Mouse (Mus musculus): Measurements from ENCODE around the gene Rpl3l.
"Not testable (repeated sequence)": the region's sequence is repeated elsewhere in the genome, so short reads cannot be mapped to it uniquely, and the experiment has no call there.

Gene Rpl3l

DNA sequence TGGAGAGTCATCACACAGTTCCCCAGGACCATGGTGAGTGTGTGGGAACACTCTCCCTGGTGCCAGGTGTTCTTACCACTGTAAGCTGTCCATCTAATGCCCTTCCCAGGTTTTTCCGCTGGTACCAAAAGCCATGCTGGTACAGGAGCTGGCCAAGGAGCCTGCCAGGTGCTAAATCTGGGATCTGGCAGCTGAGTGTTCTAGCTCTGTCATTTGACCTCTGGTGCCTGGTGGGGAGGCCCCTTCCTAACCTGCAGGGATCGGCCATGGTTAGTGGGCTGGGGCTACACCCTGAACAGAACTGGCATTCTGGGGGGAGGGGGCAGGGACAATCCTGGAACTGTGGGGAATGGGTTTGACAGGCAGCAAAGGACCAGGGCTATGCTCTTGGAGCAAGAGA lies at the start of gene Rpl3l:
Gene Rpl3l (plus strand): TSS at position 203 of the 400 bp plus-strand sequence.
- no peak for DNase-seq (ENCODE audit: low spot score)

DNA sequence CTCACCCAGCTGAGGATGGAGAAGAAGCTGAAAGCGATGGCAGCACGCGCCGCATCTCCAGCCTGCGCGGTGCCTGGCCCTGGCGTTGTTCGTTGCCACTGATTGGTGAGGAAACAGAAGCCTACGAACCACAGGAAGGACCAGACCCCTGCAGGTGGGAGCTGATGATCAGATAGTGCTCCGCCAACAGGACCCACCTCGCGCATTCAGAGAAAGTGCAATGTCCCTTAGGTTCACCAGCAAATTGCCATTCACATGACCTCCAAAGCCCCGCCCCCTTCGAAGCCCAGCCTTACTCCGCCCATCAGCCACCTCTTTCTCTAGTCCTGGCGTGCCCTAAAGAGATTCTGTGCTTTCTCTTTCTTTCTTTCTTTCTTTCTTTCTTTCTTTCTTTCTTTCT lies 41.1 kb upstream of the Rpl3l start:
- DNase-seq (ENCODE audit: low spot score), result no peak

DNA sequence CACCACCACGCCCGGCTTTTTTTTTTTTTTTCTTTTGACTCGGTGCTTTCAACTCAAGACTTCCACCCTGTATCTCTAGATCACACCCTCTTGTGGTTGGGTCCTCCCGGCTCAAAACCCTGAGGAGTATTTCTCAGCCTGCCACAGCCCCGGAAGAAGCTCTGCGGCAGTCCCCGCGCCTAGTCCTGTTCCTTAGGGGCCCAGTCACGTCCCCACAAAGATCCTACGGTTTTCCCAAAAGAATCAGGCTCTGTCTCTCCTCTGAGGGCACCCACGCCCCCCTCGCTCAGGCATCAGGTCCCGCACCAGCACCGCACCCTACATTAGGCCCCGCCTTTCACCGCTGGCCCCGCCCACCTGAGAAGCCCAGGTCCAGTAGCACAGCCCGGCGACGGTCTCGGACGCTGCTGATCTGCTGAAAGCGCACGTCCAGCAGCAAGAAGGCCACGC lies 40.4 kb upstream of the Rpl3l start:
- DNase-seq (ENCODE audit: low spot score), result peak; percentile 57

DNA sequence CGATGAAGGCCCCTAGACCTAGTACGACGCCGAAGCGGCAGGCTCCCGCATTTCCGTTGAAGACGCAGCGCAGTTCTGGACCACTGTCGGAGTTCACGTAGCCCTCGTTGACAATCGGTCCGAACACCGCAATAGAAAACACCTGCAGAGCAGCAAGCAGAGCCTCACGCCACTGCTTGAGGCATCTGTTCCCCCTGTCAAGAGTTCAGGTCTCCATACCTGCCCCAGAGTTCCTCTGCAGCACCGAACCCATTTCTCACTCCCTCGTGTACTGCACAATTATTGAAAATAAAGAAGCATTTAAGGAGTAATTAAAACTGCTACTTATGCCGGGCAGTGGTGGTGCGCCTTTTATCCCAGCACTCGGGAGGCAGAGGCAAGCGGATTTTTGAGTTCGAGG lies 40.0 kb upstream of the Rpl3l start:
- no peak for DNase-seq (ENCODE audit: low spot score)

DNA sequence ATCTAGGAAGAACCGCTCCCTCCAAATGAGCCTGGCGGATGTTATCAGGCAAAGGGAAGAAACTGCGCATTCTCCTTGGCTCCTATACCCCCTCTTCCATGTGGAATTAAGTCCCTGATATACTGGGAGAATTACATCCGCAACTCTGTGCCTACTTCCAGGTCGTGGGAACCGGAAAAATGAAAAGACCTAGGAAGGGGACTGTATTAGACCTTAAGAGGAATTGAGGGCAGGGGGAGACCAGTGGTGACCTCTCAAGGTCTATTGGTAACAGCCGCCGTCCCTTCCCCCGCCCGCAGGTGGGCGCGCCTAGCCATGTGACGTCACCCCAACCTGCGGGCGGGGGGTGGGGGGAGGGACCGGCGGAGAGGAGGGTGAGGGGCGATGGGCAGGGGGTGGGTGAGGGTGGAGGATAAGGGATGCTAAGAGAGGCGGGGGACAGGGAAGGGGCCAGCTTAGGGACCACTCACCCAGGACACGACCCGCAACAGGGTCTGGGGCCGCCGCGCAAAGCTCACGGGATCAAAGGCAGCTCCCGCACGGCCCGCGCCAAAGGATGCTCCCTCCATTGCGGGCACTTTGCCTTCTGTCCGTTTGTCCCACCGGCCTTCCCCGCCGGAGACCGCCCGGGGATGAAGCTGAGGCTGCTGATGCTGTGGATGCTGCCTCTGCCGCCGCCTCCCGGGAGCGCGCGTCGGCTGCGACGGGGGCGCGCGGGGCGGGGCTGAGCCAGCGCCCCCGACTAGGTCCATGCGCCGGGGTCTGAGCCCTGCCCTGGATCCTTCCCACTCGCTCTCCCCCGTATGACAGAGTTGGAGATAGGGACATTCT lies 38.2 kb upstream of the Rpl3l start, which contains the start of gene Syngr3:
Gene Syngr3 (minus strand): TSS at position 705 of the 831 bp plus-strand sequence.
- no peak for DNase-seq (ENCODE audit: low spot score)

DNA sequence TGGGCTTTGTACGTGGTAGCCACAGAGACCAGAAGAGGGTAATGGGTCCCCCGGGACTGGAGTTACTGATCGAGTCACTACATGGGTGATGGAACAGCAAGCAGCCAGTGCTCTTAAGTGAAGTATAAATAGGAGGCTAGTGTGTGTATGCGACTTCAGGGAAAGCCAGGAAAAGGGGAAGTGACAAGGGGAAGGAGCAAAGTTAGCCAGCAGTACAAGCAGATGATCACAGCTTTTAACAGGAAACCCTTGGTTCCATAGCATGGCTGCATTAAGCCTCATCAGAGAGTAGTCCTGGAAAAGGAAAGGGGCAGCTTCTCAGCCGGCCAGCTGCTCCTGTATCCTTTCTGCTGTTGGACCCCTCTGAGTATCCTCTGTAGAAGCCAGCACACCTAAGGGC lies 35.2 kb upstream of the Rpl3l start:
- DNase-seq (ENCODE audit: low spot score), result no peak

DNA sequence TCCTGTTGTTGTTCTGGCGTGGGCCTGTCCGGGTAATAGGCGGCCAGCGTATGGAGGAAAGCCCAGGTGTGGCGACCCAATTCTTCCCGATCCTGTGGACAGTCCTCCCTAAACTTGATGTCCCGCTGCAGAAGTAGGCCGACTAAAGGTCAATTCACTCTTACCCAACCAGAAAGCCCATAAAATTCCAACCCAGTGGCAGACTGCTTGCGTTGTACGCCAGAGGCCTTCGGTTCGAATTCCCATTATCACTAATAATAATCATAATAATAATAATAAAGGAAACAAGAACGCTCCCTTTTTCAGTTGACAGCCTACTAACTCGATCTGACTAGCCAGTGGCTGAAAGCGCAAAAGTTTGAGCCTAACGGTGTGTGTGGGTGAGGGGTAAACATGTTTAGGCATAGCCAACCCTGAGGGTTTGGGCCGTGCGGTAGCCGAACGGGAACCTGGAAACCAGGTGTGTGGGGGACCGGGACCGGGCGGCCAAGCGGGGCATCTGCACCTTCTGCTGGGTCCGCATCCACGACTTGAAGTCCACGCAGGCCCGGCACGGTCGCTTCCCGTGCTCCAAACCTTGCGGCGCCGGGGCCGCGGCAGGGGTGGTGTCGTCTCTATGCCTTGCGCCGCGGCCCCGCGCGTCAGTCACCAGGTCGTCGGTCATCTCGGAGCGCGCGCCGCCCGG lies 32.2 kb upstream of the Rpl3l start:
- no peak for DNase-seq (ENCODE audit: low spot score)

DNA sequence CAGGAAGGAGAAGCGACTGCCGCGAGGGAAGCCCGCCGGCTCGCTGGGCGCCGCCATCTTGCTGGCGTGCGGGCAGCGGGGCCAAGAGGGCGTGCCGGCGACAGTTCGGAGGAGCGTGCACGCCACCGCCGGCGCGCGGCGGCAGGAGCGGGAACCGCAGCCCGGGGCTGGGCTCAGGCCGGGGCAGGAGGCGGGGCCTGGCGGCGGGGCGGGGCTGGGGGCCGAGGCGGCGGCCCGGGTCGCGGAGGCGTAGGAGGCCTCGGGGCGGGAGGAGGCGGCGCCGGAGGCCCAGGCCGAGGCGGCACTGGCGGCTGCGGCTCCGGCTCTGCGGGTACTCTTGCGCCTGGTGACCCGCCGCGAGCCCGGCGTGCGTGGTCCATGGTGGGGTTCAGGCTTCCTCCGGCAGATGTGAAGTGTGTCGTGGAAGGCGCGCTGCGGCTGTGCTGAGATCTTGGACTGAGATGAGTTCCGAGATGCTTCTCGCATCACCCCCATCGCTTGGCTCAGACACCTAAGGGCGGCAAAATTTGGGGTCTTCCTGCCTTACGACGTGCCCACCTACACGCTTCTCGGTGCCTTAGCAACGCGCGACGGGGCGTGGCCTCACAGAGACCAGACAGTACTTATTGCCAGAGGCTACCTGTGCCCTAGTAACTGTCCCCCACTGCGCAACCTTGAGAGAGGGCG lies 31.5 kb upstream of the Rpl3l start, which contains the start of the genes Gfer and Noxo1:
Gene Gfer (minus strand): TSS at position 146 of the 687 bp plus-strand sequence.
Gene Noxo1 (plus strand): TSS at position 224 of the 687 bp plus-strand sequence.
- DNase-seq (ENCODE audit: low spot score), result peak; percentile 86

DNA sequence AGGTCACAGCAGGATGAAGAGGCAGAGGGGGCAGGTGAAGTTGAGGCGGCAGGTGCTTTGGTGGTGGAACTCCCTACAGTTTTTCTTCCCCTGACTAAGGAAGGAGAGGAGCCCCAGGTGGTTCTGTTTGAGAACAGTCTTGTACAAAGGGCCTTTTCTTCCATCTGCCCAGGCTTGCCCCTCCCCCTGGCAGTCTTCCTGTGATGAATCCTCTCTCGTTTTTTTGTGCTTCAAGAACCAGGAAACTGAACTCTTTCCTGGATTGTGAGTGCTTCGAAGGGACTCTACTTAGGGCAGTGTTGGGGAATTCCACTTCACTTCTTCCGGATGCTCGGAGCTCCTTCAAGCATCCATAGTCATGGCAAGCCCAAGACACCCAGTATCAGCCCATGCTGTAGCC lies 29.6 kb upstream of the Rpl3l start:
- DNase-seq (ENCODE audit: low spot score), result no peak

DNA sequence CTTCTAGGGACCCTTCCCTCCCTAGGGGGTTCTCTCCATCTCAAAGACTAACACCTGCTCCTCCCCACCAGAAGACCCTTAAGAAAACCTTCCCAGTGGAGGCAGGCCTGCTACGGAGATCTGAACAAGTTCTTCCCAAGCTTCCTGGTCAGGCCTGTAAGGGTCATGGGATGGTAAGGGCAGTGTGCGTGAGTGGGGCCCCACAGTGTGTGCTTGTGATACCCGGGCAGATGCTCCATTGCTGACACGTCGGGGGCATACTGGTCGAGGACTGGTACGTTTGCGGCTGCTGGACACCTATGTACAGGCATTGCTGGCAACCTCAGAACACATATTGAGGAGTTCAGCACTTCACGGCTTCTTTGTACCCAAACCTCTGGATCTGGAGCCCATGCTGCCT lies 28.9 kb upstream of the Rpl3l start:
- no peak for DNase-seq (ENCODE audit: low spot score)

DNA sequence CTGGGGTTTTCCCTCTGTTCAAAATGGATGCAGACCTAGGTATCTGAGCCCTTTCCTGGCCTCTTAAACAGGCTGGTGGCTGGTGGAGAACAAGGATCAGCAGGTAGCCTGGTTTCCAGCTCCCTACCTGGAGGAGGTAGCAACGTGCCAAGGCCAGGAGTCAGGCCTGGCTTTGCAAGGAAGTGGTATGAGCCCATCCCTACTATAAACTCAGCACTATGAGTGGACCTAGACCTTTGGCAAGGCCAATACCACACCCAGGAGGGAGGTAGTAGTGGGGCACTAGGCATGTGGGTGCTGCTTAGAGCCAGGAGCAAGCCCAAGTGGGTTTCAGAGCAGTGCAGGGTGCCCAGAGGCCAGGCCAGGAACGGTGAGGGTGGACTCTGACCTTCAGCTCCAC lies 28.1 kb upstream of the Rpl3l start:
- no peak for DNase-seq (ENCODE audit: low spot score)

DNA sequence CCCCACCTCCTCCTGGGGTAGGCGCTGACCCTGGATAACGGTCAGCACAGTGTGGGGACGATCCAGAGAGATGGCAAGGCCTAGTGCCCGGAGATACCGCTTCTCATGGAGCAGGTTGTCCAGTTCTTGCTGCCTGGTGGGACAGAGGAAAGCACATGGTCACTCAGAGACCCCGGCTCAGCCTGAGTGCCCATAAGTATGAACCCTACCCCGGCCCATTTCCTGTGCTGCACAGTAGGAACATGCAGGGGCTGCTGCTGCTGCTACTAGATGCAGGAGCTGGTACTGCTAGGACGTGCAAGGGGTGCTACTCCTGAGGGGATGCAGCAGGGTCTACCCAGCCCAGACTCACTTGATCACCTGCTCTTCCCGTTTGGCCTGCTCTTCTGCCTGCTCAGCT lies 26.4 kb upstream of the Rpl3l start:
- no peak for DNase-seq (ENCODE audit: low spot score)

DNA sequence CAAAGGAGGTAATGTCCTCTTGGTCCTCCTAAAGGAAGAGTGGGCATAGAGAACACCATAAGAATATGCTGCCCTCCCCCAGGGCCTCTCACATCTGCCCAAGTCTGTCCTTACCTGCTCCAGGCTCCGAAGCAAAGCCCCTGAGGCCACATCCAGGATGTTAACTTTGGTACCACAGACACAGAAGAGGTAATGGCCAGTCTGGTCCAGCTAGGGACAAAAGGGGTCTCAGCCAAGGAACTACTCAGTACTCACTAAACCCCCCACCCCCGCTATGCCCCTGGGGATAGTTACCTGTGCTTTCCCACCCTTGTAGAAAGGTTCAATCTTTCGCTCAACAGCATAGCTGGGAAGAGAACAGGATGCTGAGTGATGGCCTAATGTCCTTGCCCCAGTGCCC lies 21.8 kb upstream of the Rpl3l start:
- DNase-seq (ENCODE audit: low spot score), result no peak

DNA sequence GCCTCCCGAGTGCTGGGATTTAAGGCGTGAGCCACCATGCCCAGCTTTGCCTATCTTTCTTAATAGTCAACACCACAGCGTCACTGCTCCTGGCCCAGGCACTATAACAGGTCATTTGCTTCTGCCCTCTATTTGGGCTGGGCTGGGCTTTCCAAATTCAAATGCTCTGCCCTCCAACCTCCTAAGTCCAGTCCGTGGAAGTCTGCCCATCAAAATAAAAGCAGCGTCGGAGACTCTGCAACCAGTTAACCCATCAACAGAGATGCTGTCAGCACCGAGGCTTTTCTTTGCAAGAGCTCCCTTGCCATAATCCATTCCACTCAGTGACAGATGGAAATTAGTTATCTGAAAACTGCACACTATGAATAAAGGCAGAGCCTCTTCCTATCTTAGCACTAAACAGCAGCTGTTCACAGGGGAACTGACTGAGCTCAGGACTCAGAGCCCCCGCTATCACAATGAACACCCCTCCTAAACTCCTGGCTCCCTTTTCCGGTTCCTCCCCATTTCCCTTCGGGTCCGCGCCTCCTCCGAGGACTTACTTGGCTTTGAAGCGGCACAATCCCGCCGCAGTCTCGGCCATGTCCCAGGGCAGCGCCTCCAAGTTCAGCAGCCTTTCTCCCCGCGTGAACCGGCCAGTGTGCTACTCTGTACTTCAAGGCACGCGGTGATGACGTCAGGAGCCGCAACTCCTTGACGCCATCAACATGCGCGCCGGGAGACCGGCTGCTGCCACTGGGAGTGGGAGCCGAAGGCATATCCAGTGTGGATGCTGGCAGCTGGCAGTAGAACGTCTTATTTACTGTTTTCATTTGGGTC lies 20.4 kb upstream of the Rpl3l start, which contains the start of gene Tbl3:
Gene Tbl3 (minus strand): TSS at position 679 of the 819 bp plus-strand sequence.
- DNase-seq (ENCODE audit: low spot score), result peak; percentile 94

DNA sequence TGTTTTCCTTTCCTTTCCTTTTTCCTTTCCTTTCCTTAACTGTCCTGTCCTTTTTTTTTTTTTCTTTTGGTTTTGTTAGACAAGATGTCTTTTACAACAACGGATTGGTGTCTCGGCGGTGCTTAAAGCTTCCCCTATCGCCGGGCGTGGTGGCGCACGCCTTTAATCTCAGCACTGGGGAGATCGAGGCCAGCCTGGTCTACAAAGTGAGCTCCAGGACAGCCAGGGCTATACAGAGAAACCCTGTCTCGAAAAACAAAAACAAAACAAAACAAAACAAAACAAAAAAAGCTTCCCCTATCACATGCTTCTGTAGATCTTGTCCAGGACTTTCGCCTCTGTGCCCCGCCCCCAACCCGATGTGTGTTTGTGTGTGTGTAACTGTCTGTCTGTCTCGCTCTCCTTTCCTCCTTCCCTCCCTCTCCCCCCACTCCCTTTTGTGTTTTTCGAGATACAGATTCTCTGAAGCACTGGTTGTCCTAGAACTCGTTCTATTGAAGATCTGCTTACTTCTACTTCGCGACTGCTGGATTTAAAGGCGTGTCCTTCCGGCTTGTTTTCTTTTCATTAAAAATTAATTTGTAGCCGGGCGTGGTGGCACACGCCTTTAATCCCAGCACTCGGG lies 19.7 kb upstream of the Rpl3l start:
- no peak for DNase-seq (ENCODE audit: low spot score)

DNA sequence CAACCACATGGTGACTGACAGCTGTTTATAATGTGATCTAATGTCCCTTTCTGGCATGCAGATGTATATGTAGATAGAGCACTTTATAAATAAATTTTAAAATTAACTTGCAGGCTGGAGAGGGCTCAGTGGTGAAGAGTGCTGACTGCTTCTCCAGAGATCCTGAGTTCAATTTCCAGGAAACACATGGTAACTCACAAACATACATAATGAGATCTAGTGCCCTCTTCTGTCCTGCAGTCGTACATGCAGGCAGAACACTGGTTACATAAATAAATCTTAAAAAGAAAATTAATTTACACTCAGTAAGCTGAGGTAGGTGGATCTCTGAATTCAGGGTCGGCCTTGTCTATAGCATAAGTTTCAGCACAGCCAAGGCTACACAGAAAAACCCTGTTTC lies 19.0 kb upstream of the Rpl3l start:
- no peak for DNase-seq (ENCODE audit: low spot score)

DNA sequence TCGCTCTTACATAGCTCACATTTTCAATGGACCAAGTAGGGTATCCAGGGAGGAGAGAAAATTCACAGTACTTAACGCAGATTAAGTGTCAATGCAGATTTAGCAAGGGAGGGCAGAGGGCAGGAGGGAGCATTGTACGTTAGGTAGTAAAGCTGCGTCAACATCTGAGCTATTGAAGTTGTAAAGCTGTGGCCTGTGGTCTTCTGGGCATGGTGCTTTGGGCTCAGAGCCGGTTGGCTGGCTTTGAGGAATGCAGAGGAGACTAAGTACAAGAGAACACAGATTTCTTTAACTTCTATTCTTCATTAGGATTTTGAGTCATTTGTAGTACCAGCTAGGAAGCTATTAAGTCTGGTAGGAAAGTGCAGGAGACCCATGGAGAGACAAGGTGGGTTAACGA lies 12.1 kb upstream of the Rpl3l start:
- no peak for DNase-seq (ENCODE audit: low spot score)

DNA sequence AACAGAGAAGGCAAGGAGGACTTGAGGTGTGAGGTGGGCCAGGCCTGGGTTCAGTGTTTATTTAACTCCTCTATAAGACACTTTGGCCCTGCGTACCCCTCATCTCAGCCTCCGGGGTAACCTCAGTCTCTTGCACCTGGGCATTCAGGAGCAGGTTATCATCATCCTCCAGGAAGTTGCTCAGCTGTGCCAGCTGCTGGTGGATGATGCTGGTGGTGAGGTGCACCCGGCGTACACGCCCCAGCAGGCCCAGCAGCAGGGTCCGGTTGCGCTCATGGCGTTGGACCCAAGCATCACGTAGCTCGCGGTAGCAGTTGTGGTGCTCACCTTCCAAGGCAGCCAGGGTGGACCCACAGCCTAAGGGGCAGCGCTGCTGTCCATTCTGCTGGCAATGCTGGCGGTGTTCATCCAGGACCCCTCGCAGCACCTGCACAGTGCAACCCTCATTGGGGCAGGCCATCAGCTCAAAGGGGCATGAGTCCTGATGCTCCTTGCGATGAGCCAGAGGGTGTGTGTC lies 11.4 kb upstream of the Rpl3l start:
- no peak for DNase-seq (ENCODE audit: low spot score)

DNA sequence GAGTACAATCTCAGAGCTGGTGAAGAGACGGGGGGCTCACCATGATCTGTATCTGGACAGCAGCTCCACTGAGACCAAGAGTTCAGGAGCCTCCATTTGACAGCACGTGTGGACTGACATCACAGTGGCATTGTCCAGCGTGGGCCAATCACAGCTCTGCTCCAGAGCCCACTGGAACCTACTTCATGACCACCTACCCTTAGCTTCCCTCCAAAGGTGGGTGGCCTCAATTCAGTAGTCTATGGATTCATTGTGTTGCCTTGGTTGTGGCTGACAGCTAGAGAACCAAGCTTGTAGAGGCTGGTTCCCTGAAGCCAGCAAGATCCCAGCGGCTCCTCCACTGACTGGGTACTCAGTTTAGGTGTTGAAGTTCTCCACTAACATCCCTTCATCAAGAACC lies 9.7 kb upstream of the Rpl3l start, which contains the start of the genes Rnf151 and Rps2:
Gene Rnf151 (minus strand): TSS at position 121 of the 400 bp plus-strand sequence.
Gene Rps2 (plus strand): TSS at position 174 of the 400 bp plus-strand sequence.
- no peak for DNase-seq (ENCODE audit: low spot score)

DNA sequence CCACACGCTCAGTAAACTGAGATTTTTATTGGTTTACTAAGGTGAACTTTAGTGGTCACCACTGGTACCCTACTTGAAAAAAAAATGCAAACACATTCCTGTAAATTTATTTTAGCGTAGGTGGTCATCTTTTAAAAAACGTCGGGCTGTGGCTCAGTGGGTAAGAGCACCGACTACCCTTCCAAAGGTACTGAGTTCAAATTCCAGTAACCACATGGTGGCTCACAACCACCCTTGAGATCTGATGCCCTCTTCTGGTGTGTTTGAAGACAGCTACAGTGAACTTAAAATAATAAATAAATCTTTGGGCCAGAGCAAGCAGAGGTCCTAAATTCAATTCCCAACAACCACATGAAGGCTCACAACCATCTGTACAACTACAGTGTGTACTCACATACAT lies 8.7 kb upstream of the Rpl3l start:
- DNase-seq (ENCODE audit: low spot score), result not testable (repeated sequence)

Data from testis, postnatal 14 days (tissue).